ENCODE assay signal across 16 mouse cellular contexts in the genomic region with DNA sequence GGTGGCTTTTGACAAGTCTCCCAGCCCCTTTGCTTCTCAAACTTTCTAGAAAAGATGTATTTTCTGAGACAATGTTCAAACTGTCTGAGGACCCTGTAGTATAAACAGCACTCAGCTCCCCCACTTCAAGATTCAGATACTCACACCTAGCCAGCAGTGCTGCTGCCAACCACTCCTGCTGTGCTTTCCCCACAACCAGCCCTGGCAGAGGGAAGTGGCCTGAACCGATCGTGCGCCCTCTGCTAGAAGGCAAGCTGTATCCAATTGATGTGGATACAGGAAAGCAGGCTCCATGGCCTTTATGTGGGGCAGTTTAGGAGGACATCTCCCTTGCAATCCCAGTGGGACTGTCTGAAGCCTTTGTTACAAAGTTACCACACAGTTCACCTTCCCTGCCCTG.
"Had no signal": no experiment of that assay in that cellular context is flagged by ENCODE, and none has a peak within 500 bp of the region (broad histone marks: within the 10 kb centered on the region; RNA-seq: fewer than 3 reads in every experiment).

No protein-coding gene starts in this region.

- H3K9ac ChIP-seq: limb, embryonic 12.5 days; liver, embryonic 13.5 days; liver, postnatal 0 days; neural tube, embryonic 15.5 days had no signal

- H3K4me1 ChIP-seq: liver, embryonic 13.5 days; neural tube, embryonic 15.5 days had no signal

- H3K36me3 ChIP-seq: limb, embryonic 12.5 days; liver, embryonic 13.5 days; neural tube, embryonic 15.5 days had no signal

- H3K4me3 ChIP-seq: limb, embryonic 12.5 days; liver, embryonic 13.5 days; myocyte; neural tube, embryonic 15.5 days had no signal

- H3K9me3 ChIP-seq: limb, embryonic 12.5 days; liver, embryonic 13.5 days; neural tube, embryonic 15.5 days had no signal

- H3K4me2 ChIP-seq: limb, embryonic 12.5 days; liver, embryonic 13.5 days; neural tube, embryonic 15.5 days had no signal

- H3K27ac ChIP-seq: liver, embryonic 13.5 days; macrophage; neural tube, embryonic 15.5 days had no signal

- ATAC-seq: liver, postnatal 0 days had no signal

- H3K27me3 ChIP-seq: limb, embryonic 12.5 days; liver, embryonic 13.5 days; neural tube, embryonic 15.5 days had no signal

- DNase-seq: kidney, adult 8-10 months; kidney, postnatal 36 days; layer of hippocampus, adult 9-11 months; layer of hippocampus, postnatal 36 days; liver; liver, embryonic 13.5 days; liver, postnatal 0 days; lung, postnatal 10 days; midbrain, embryonic 14.5 days; right cerebral cortex, adult 18-20 months; right cerebral cortex, postnatal 25 days; thymus, postnatal 36 days had no signal
